Mouse (Mus musculus): ENCODE measurements around the gene Actr10.

DNA sequence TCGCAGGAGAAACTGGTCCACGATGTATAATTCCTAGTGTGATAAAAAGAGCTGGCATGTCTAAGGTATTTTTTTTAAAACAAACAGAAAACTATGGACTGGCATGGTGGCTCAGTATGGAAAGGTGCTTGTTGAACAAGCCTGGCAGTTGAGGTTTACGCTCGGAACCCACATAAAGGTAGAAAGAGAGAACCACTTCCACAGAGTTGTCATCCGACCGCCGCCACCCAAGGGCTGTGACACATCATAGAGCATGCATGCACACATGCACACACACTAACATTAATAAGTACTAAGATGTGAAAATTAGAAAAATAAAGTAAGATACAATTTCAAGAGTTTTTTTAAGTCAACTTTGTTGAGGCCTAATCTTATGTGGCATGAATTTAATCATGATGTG is 3.1 kb downstream of the Actr10 start:
- TF ChIP-seq CTCF (IDR thresholded peaks at IDR 0.05), result no peak
- no peak for TF ChIP-seq EP300 (IDR thresholded peaks at IDR 0.05)

Measured in lung, postnatal 0 days (tissue).